Mouse (Mus musculus) kidney, embryonic 14.5 days (tissue): ENCODE data around the gene Slc4a2. TPM values are rescaled to one million over a fixed set of nuclear protein-coding genes. Genes with fewer than 3 reads are reported as not detected.

ENCODE experiments used
- polyA plus RNA-seq: library from polyadenylated mRNA; unstranded; fragments of >200 nt; fragmentation: Nextera tagmentation; extraction: Ambion mirVana; gene quantifications from 2 replicates; pipeline ENCODE4 v1.2.1, GENCODE M21; 2014

Gene Slc4a2
- polyA plus RNA-seq, 1 experiment from 2014 or later = 26.8 TPM

Other genes starting within 250 kb of the Slc4a2 start
- gene Kcnh2, start 72.2 kb upstream of the Slc4a2 start, polyA plus RNA-seq = 4.6 and 5.7 TPM in 2 replicates
- gene Nos3, start 59.0 kb upstream of the Slc4a2 start, polyA plus RNA-seq = 6.3 and 12.0 TPM in 2 replicates
- gene Atg9b, start 31.7 kb upstream of the Slc4a2 start, polyA plus RNA-seq = 1.1 and 1.3 TPM in 2 replicates
- 44.9 and 55.0 TPM in 2 replicates for gene Abcb8, start 30.2 kb upstream of the Slc4a2 start, polyA plus RNA-seq
- gene Asic3, start 10.4 kb upstream of the Slc4a2 start, polyA plus RNA-seq = 0.57 and 0.60 TPM in 2 replicates
- gene Cdk5, start 307 bp upstream of the Slc4a2 start, polyA plus RNA-seq = 45.5 and 60.2 TPM in 2 replicates
- gene Fastk, start 21.4 kb downstream of the Slc4a2 start, polyA plus RNA-seq = 104 and 105 TPM in 2 replicates
- 23.8 and 25.7 TPM in 2 replicates for gene Tmub1, start 24.0 kb downstream of the Slc4a2 start, polyA plus RNA-seq
- gene Agap3, start 28.3 kb downstream of the Slc4a2 start, polyA plus RNA-seq = 19.7 and 24.7 TPM in 2 replicates
- 0.05 TPM in 1 of 2 replicates, not detected in the other for gene Gbx1, start 103.4 kb downstream of the Slc4a2 start, polyA plus RNA-seq
- gene Asb10, start 117.1 kb downstream of the Slc4a2 start, polyA plus RNA-seq = 0.54 and 0.91 TPM in 2 replicates
- gene 4931409K22Rik, start 133.0 kb downstream of the Slc4a2 start, polyA plus RNA-seq = 0.26 and 0.34 TPM in 2 replicates
- 102 and 121 TPM in 2 replicates for gene Abcf2, start 153.6 kb downstream of the Slc4a2 start, polyA plus RNA-seq
- 8.3 and 11.0 TPM in 2 replicates for gene Chpf2, start 162.9 kb downstream of the Slc4a2 start, polyA plus RNA-seq
- 40.4 and 41.1 TPM in 2 replicates for gene Smarcd3, start 200.6 kb downstream of the Slc4a2 start, polyA plus RNA-seq